Mouse (Mus musculus) left cerebral cortex, postnatal 14 days (tissue): ENCODE data around the gene Jpt1. TPM values are rescaled to one million over a fixed set of nuclear protein-coding genes. Genes with fewer than 3 reads are reported as not detected.
"Not testable (repeated sequence)": the region's sequence is repeated elsewhere in the genome, so short reads cannot be mapped to it uniquely, and the experiment has no call there.

Experiments
- DNase-seq, 2 experiments: peaks; one replicate each; pipeline ENCODE4 v3.0.0; 2021 to 2022; ENCODE audit warnings: low spot score in 2 of 2, mixed read lengths in 1 of 2
- intact Hi-C: fragments of 180-260 bp; cut with DNase I; formaldehyde crosslinking; loops from one replicate; pipeline ENCODE4 v1.15.1; 2025
- long read RNA-seq, 2 experiments: library from polyadenylated mRNA; stranded (forward); transcript quantifications; one replicate each; pipeline ENCODE4 v2.0.0; 2021
- total RNA-seq, 2 experiments: library from RNA; stranded (reverse); gene quantifications; 2 replicates each; pipeline ENCODE4 v1.2.3; 2021

Jpt1 gene
- total RNA-seq: 100 to 1,000 TPM; 206 TPM
- long read RNA-seq, experiment 1, partial matches to known transcripts: 1 of 5 reads
- long read RNA-seq, experiment 1, other reads (novel, unspliced or antisense): 4 of 5 reads
- long read RNA-seq, experiment 2, partial matches to known transcripts: 4 of 13 reads
- long read RNA-seq, experiment 2, other reads (novel, unspliced or antisense): 7 of 13 reads

DNA sequence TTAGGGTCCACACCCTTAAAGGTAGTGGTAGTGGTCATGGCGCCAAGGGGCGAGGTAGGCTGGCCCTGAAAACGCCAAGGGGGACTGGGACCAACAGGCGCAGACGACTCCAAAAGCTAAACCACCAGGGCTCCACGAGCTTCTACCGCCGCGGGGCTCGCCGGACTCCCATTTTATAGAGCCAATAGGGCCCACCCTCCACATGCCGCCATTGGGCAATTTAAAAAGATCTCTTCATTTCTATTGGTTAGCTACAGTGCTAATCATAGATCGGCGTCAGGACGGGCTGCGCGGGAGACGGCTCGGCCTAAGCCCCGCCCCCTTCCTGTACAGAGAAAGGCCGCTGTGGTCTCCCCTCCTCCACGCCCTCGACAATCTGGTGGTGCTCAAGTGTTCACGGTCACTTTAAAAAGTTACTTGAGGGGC is at the start of gene Jpt1:
Jpt1 (minus strand) TSS at position 150 of the 426 bp plus-strand sequence.
- peak; percentile 96 to 99 for DNase-seq
- intact Hi-C loops: no loop called here

GRCm38 (mm10) chr11:115563406-115563805 is 49.2 kb upstream of the Jpt1 start:
- DNase-seq: no peak
- intact Hi-C loops: no loop called here

GRCm38 (mm10) chr11:115555717-115556116 is 41.5 kb upstream of the Jpt1 start:
- DNase-seq: no peak
- intact Hi-C loops: no loop called here

DNA sequence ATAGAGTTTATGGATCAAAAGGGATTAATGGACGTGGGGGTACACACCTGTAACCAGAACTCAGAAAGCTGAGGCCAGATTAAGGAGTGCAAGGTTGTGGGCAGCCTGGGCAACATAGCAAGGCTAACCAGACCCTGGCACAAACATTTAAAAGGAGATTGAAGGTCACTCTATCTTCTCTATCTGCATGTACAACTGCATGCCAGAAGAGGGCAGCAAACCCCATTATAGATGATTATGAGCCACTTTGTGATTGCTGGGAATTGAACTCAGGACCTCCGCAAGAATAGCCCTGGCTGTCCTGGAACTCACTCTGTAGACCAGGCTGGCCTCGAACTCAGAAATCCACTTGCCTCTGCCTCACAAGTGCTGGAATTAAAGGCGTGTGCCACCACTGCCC is 38.6 kb upstream of the Jpt1 start:
- intact Hi-C loops: no loop called here
- no peak for DNase-seq

GRCm38 (mm10) chr11:115543571-115543970 is 29.4 kb upstream of the Jpt1 start:
- no peak for DNase-seq
- intact Hi-C loops: no loop called here

GRCm38 (mm10) chr11:115538045-115538444 is 23.9 kb upstream of the Jpt1 start:
- DNase-seq: no peak
- intact Hi-C loops: no loop called here

- intact Hi-C loops: loop anchor here (2.0 kb wide), 1 partner anchor 46 kb away; the partner anchor contains the start of gene Nt5c
- peak; percentile 34 to 43 for DNase-seq
These were observed 22.8 kb upstream of the Jpt1 start for GRCm38 (mm10) chr11:115536856-115537568.

DNA sequence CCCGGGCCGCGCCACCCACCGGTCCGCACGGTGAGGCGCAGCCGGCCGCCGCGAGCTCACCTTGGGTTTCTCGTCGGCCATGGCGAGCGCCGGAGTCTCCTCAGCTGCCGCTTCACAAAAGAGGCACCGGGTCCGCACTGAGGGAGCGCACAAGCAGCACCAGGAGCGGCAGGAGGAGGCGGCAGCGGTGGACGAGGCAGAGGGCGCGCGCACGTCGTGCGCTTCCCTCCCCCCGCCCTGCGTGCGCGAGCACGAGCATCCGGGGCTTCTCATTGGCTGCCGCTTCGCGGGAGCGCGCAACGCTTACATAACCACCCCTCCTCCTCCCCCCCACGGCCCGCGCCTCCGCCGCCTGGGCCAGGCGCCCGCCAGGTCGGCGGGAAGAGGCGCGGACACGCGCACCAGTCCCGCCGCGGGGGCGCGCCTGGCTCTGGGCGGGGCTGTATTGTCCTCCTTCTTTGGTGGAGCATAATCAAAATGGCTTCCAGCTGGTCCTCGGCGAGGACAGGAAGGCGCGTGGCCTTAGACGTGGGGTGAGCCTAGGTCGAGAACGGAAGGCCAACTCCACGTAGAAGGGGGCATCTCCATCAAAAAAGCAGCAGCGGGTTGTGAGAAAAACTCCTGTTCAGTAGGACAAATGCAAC is 22.0 kb upstream of the Jpt1 start, which contains the start of gene Sumo2:
Sumo2 (minus strand) TSS at position 239 of the 644 bp plus-strand sequence.
- DNase-seq: peak; percentile 99
- intact Hi-C loops: loop anchor here (2.0 kb wide), 1 partner anchor 45 kb away; the partner anchor contains the start of gene Nt5c

GRCm38 (mm10) chr11:115535401-115536037 is 21.3 kb upstream of the Jpt1 start:
- peak; percentile 56 to 58 for DNase-seq
- intact Hi-C loops: loop anchor here (2.0 kb wide), 1 partner anchor 45 kb away; the partner anchor contains the start of gene Nt5c

DNA sequence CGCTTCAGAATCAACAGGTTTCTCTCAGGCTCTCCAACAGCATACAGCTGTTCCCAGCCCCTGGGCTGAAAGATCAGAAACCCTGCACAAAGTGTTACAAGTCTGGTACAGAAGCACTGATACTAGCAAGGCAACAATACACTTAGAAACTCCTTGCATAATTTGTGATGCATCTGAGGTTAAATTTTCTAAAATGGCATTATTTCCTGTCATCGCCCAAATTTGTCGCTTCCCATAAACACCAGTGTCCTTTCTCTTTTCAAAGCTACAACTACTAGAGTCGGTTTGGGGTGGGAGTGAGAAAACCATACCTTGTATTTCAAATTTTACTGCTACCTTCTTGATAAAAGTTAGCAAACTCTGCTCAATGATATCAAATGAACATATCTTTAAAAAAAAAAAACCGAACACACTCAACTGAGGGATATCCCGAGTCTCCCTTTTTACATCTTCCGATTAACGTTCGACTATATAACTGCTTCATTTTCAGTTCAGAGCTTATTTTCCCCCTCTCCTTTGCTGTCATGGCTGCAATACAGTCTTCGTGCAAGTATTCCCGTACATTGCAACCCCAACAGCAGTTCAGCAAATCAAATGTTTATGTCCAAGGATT is 20.7 kb upstream of the Jpt1 start:
- DNase-seq: no peak
- intact Hi-C loops: no loop called here

GRCm38 (mm10) chr11:115526446-115526845 is 12.3 kb upstream of the Jpt1 start:
- intact Hi-C loops, DNase-seq: not testable (repeated sequence)

DNA sequence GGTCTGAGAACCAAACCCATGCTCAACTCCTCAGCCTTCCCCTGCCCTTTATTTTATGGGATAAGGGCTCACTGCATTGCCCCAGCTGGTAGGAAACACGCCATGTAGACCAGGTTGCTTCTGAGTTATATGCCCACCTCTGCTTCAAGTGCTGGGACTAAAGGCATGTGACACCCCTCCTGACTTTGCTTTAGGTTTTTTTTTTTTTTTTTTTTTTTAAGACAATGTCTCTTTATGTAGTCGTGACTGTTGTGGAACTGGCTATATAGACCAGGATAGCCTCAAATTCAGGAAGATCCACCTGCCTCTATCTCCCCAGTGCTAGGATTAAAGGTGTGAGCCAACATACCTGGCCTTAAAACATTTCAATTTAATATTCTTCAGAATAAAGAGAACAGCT is 8.5 kb upstream of the Jpt1 start:
- no peak for DNase-seq
- intact Hi-C loops: no loop called here

- DNase-seq: no peak
- intact Hi-C loops: no loop called here
These were observed 8.1 kb upstream of the Jpt1 start for GRCm38 (mm10) chr11:115522238-115522637.

DNA sequence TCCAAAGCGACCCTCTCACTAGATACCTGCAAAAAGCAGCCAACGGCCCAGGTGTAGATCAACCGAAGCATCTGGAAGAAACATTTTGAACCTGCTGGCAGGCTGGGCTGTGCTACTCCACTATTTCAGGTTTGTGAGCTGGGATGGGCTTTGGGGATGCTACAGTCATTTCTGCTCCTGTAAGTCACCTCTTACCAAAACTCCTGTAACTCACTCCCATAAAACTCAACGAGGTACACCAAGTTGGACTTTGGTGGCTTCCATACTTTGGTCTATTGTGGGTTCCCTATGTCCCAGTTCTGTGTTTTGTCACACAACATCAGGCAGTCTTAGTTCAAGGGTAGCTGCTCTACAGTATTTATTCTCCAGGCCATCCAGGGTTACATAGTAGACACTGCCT is 6.9 kb upstream of the Jpt1 start:
- no peak for DNase-seq
- intact Hi-C loops: no loop called here

DNA sequence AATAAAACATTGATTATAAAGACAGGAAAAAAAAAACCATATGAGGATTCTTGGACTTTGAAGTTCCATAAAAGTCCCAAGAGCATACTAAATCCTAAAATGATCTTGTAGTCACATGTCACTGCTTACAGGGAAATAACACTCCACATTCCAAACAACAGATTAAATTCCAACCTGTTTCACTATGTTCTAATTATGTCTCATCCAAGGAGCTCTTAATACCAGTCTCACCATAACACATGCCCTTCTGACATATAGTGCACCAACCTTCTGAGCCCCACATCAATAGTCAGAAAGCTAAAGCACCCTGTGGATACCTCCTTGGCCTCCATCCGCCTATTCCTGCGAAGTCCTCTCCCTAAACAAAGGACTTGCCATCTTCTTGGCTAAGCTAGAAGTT is 6.0 kb upstream of the Jpt1 start:
- intact Hi-C loops: no loop called here

DNA sequence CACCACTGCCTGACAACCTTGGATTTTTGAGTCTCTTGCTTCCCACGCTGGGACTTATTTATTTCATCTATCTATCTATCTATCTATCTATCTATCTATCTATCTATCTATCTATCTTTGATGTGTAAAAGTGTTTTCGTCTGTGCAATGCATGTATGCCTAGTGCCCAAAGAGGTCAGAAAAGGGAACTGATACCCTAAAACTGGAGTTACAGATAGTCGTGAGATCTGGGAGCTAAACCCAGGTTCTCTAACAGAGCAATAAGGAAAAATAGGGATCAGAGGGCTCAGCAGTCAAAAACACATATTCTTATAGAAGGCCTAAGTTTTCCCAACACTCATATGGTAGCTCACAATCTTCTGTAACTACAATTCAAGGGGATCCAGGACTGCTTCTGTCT is 5.4 kb upstream of the Jpt1 start:
- DNase-seq: no peak
- intact Hi-C loops: no loop called here

More for the DNA sequence above, 6.0 kb upstream of the Jpt1 start:
- no peak for DNase-seq

DNA sequence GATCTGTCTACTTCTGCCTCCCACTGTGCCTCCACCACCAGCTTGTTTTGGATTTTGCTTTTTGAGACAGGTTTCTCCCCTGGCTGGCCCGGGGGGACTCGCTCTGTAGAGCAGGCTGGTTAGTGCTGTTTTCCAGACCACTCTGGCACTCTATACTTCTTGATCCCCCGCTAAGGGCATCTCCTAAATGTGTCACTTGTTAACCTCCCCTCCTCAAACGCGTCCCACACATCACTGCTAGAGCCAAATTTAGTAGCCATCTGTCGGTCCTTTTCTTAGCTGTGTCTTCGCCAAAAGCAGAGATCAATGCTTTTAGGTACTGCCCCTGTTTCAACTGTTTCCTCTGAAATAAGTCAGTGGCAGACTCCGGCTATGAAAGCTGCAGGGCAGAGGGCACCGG is 4.5 kb upstream of the Jpt1 start:
- DNase-seq: no peak
- intact Hi-C loops: no loop called here

DNA sequence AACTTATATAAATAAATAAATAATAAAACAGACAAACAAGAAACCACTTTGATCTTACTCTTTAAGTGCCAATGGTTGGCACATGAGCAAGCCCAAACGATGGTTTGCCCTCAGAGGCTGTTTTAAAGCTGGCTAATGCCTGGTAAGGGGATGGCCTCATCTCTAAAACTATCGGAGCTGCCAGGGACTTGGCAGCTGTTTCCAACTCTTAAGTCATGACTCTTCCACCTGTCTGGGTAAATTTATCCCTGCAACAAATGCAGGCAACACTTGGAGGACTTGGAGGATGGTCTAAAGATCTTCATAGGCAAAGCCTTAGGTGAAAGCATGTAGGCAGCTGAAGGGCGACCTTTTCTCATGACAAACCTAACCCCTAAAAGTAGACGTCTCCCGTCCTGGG is 2.8 kb upstream of the Jpt1 start:
- no peak for DNase-seq
- intact Hi-C loops: no loop called here

DNA sequence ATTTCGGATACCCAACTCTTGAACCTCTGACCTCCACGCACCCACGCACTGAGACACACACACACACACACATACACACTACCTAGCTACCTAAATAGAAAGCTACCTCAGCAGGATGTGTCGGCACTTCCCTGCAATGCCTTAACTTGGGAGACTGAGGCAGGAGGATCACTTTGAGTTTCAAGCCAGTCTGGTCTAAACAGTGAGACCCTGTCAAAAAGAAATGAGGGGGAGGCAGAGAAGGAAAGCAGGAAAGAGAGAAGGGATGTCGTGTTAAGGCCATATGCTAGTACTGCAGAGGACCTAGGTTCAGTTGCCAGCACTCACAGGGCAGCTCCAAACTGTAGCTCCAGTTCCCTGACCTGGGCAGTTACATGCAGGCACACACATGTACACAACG is 834 bp upstream of the Jpt1 start:
- no peak for DNase-seq
- intact Hi-C loops: no loop called here
